Mouse (Mus musculus) left cerebral cortex, adult 2 months (tissue): Measurements from ENCODE around the gene Rrn3. TPM values are rescaled to one million over a fixed set of nuclear protein-coding genes. Genes with fewer than 3 reads are reported as not detected.
A peak's percentile ranks its signal among the peaks of the same experiment; 100 is the strongest.
"Not testable (repeated sequence)": the region's sequence is repeated elsewhere in the genome, so short reads cannot be mapped to it uniquely, and the experiment has no call there.

Experiments used
- DNase-seq, 2 experiments: peaks; one replicate each; pipeline ENCODE4 v3.0.0; 2021 to 2022; ENCODE audit warnings: low spot score in 2 of 2, mixed read lengths in 1 of 2; ENCODE audit errors: extremely low spot score in 1 of 2
- H3K27ac ChIP-seq: fragments of 200-600 bp; 2 replicates; pipeline ENCODE4 v1.8.1; 2022
- H3K4me3 ChIP-seq: fragments of 200-600 bp; 2 replicates; pipeline ENCODE4 v1.8.1; 2022
- CTCF ChIP-seq: fragments of 200-600 bp; IDR thresholded peaks from 2 replicates; pipeline ENCODE4 v1.8.1; 2022; ENCODE audit warnings: antibody characterized with exemption, mild to moderate bottlenecking, moderate library complexity
- intact Hi-C: fragments of 180-260 bp; cut with DNase I; formaldehyde crosslinking; loops from one replicate; pipeline ENCODE4 v1.15.1; 2025
- total RNA-seq, 2 experiments: library from RNA; stranded (reverse); gene quantifications; 2 replicates each; pipeline ENCODE4 v1.2.3; 2021

Gene Rrn3
- total RNA-seq, 2 experiments from 2014 or later = 44.9 to 50.8 TPM

- intact Hi-C loops = no loop called here
- DNase-seq = no peak
- no peak for TF ChIP-seq CTCF
- Histone ChIP-seq H3K4me3 (peak overlapping the region; percentile 78), H3K27ac (no peak overlapping the region)
Measured at GRCm38 (mm10) chr16:13753986-13754385, 26.5 kb upstream of the Rrn3 start.

- DNase-seq = peak; percentile 89 to 92
- H3K27ac ChIP-seq = peak overlapping the region; percentile 41; the same call in 1 of the 2 replicates
- intact Hi-C loops = no loop called here
- peak overlapping the region; percentile 78 for H3K4me3 ChIP-seq
- no peak for TF ChIP-seq CTCF
Measured at GRCm38 (mm10) chr16:13754400-13755190, 25.9 kb upstream of the Rrn3 start.

GRCm38 (mm10) chr16:13757823-13758222 lies 22.7 kb upstream of the Rrn3 start:
- intact Hi-C loops = no loop called here
- H3K4me3 ChIP-seq = no peak overlapping the region
- no peak for DNase-seq
- no peak for TF ChIP-seq CTCF
- H3K27ac ChIP-seq = no peak overlapping the region

- H3K27ac ChIP-seq, DNase-seq, intact Hi-C loops, H3K4me3 ChIP-seq: not testable (repeated sequence)
Measured at GRCm38 (mm10) chr16:13762807-13763206, 17.7 kb upstream of the Rrn3 start.

GRCm38 (mm10) chr16:13764519-13764918 lies 16.0 kb upstream of the Rrn3 start:
- no peak overlapping the region for H3K4me3 ChIP-seq
- no peak for TF ChIP-seq CTCF
- DNase-seq = no peak
- no peak overlapping the region for H3K27ac ChIP-seq
- intact Hi-C loops = no loop called here

GRCm38 (mm10) chr16:13766367-13766766 lies 14.1 kb upstream of the Rrn3 start:
- no peak for DNase-seq
- no peak for TF ChIP-seq CTCF
- Histone ChIP-seq H3K27ac (no peak overlapping the region), H3K4me3 (no peak overlapping the region)
- intact Hi-C loops = no loop called here

- DNase-seq, H3K27ac ChIP-seq, H3K4me3 ChIP-seq, intact Hi-C loops: not testable (repeated sequence)
Measured at GRCm38 (mm10) chr16:13771603-13772002, 8.9 kb upstream of the Rrn3 start.

GRCm38 (mm10) chr16:13772051-13772450 lies 8.5 kb upstream of the Rrn3 start:
- H3K27ac ChIP-seq, H3K4me3 ChIP-seq, DNase-seq, intact Hi-C loops: not testable (repeated sequence)

- H3K4me3 ChIP-seq, DNase-seq, intact Hi-C loops, H3K27ac ChIP-seq: not testable (repeated sequence)
Measured at GRCm38 (mm10) chr16:13774011-13774410, 6.5 kb upstream of the Rrn3 start.

GRCm38 (mm10) chr16:13774651-13775050 lies 5.9 kb upstream of the Rrn3 start:
- H3K4me3 ChIP-seq, intact Hi-C loops, DNase-seq, H3K27ac ChIP-seq: not testable (repeated sequence)

GRCm38 (mm10) chr16:13781216-13781615 lies 708 bp downstream of the Rrn3 start:
- intact Hi-C loops = no loop called here
- no peak for TF ChIP-seq CTCF
- peak overlapping the region; percentile 93; the same call in 1 of the 2 replicates for H3K27ac ChIP-seq
- no peak for DNase-seq
- H3K4me3 ChIP-seq = peak overlapping the region; percentile 99

GRCm38 (mm10) chr16:13785932-13786331 lies 5.4 kb downstream of the Rrn3 start:
- no peak overlapping the region for H3K27ac ChIP-seq
- no peak for DNase-seq
- no peak overlapping the region for H3K4me3 ChIP-seq
- TF ChIP-seq CTCF = no peak
- intact Hi-C loops = no loop called here

GRCm38 (mm10) chr16:13793441-13793840 lies 12.9 kb downstream of the Rrn3 start:
- H3K27ac ChIP-seq, DNase-seq, intact Hi-C loops, H3K4me3 ChIP-seq: not testable (repeated sequence)
